Mouse (Mus musculus): Measurements from ENCODE around the gene Rasgrp4. TPM values are rescaled to one million over a fixed set of nuclear protein-coding genes. Genes with fewer than 3 reads are reported as not detected.

Gene Rasgrp4
- 0.34 and 0.58 TPM in 2 replicates for polyA plus RNA-seq (2016; fragmentation: Nextera tagmentation; extraction: Ambion mirVana)

DNA sequence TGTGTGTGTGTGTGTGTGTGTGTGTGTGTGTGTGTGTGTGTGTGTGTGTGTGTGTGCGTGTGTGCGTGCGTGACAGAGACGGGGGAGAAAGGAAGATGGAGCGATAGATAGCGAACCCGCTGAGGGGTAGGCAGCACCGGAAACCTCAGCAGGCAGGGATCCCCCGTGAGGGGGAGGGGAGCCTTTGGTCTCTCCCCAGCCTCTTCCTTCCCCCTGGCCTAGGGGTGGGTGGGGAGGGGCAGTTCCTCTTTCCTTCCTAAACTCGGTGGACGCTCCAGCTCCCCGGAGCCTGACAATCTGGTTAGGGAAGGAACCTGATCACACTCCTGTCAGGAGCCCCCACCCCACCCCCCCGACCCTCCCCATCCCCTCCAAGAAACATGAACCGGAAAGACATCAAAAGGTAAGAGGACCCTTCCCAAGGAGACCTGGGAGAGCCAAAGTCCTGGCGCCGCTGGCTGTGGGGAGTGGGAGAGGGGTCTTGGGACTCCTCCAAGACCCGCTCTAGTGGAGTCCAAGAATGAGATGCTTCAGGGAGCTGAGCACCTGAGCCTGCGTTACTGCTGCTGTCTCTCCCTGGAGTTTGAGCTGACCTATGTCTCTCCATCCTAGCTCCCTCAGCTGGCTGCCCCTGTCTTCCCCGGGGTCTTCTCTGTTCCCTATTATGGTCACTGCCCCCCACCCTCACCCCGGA lies at the start of gene Rasgrp4:
TSS of gene Rasgrp4 (plus strand) at position 159 of the 694 bp plus-strand sequence.
- Histone ChIP-seq H3K4me2 (peak within 1 kb of the TSS; percentile 57), H3K4me3 (replicated peaks) (peak within 1 kb of the TSS; percentile 33), H3K27ac (no peak within 1 kb of the TSS), H3K27me3 (peaks cover 29% of the 10 kb centered on the region), H3K9ac (peak within 1 kb of the TSS; percentile 40), H3K9me3 (no peaks in the 10 kb centered on the region), H3K4me1 (peaks cover 11% of the 10 kb centered on the region; the same call in 1 of the 2 replicates), H3K36me3 (replicated peaks) (no peaks in the 10 kb centered on the region)
- 2% methylated on average over 11 of the region's 20 CpGs for WGBS
- no peak for ATAC-seq (ENCODE audit: low FRiP score)

- no peaks in the 10 kb centered on the region for H3K9me3 ChIP-seq
- no peak overlapping the region for H3K4me3 ChIP-seq (replicated peaks)
- H3K27ac ChIP-seq: no peak overlapping the region
- WGBS: 93% methylated on average over 30 of the region's 30 CpGs
- H3K9ac ChIP-seq: no peak overlapping the region
- H3K36me3 ChIP-seq (replicated peaks): no peaks in the 10 kb centered on the region
- H3K4me1 ChIP-seq: peaks cover 5% of the 10 kb centered on the region; the same call in 1 of the 2 replicates
- no peak overlapping the region for H3K4me2 ChIP-seq
- ATAC-seq (ENCODE audit: low FRiP score): no peak
- H3K27me3 ChIP-seq: no peaks in the 10 kb centered on the region
Observed at GRCm38 (mm10) chr7:29085981-29086380, 48.7 kb upstream of the Rasgrp4 start.

DNA sequence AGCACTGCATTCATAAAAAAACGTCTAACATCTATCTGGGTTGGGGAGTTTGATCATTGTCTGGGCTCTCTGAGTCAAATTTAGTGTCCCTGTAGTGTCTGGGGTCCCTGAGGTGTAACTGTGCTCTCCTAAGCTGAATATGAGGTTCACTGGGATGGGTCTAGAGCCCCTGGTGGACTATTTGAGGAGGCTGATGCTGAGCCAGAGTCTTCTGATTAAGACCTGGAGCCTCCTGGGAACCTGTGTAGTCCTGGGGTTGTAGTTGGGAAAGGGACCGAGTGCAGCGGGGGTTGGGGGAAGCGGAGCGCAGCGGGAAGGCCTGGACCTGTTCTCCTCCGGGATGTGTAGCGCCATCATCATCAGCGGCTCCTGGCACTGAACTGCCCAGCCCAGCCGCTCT lies 47.7 kb upstream of the Rasgrp4 start:
- Histone ChIP-seq H3K4me1 (peaks cover 5% of the 10 kb centered on the region; the same call in 1 of the 2 replicates), H3K4me2 (no peak overlapping the region), H3K27ac (no peak overlapping the region), H3K9me3 (no peaks in the 10 kb centered on the region), H3K4me3 (replicated peaks) (no peak overlapping the region), H3K27me3 (no peaks in the 10 kb centered on the region), H3K36me3 (replicated peaks) (no peaks in the 10 kb centered on the region), H3K9ac (no peak overlapping the region)
- 91% methylated on average over 10 of the region's 10 CpGs for WGBS
- no peak for ATAC-seq (ENCODE audit: low FRiP score)

- H3K27ac ChIP-seq: no peak overlapping the region
Observed at GRCm38 (mm10) chr7:29088817-29089216, 45.8 kb upstream of the Rasgrp4 start.

GRCm38 (mm10) chr7:29097131-29097530 lies 37.5 kb upstream of the Rasgrp4 start:
- ATAC-seq (ENCODE audit: low FRiP score): no peak
- H3K36me3 ChIP-seq (replicated peaks): no peaks in the 10 kb centered on the region
- H3K27ac ChIP-seq: no peak overlapping the region
- 91% methylated on average over 16 of the region's 16 CpGs for WGBS
- H3K9me3 ChIP-seq: no peaks in the 10 kb centered on the region
- no peaks in the 10 kb centered on the region for H3K27me3 ChIP-seq
- H3K4me2 ChIP-seq: no peak overlapping the region
- H3K9ac ChIP-seq: no peak overlapping the region
- H3K4me3 ChIP-seq (replicated peaks): no peak overlapping the region
- no peaks in the 10 kb centered on the region for H3K4me1 ChIP-seq

More at GRCm38 (mm10) chr7:29088817-29089216, 45.8 kb upstream of the Rasgrp4 start:
- no peak overlapping the region for H3K9ac ChIP-seq
- no peak for ATAC-seq (ENCODE audit: low FRiP score)
- H3K4me2 ChIP-seq: no peak overlapping the region
- no peaks in the 10 kb centered on the region for H3K9me3 ChIP-seq
- no peak overlapping the region for H3K4me3 ChIP-seq (replicated peaks)
- WGBS: 77% methylated on average over 6 of the region's 6 CpGs
- H3K27me3 ChIP-seq: no peaks in the 10 kb centered on the region
- no peaks in the 10 kb centered on the region for H3K36me3 ChIP-seq (replicated peaks)
- peaks cover 5% of the 10 kb centered on the region; the same call in 1 of the 2 replicates for H3K4me1 ChIP-seq

DNA sequence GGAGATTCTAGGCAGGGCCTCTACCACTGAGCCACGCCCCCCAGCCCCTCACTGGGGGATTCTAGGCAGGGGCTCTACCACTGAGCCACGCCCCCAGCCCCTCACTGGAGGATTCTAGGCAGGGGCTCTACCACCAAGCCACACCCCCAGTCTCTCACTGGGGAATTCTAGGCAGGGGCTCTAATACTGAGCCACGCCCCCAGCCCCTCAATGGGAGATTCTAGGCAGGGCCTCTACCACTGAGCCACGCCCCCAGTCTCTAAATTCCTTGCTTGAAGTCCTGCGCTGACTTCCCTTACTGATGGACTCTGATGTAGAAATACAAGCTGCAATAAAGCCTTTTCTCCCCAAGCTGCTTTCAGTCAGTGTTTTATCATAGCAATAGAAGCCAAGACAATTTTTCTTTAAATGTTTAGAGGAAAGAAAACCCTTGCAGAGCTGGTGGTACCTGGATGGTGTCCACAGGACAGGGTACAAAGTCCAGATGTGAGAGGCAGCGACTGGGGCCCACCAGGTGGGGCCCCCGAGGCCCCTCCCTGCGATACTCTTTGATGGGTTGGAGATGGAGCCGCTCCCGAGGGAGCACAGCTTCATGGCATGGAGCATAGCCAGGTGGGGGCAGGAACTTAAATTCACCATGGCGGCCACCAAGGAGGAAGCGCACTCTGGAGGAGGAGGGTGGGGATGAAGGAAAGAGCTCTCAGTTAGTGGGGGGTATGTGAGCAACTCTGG lies 33.2 kb upstream of the Rasgrp4 start:
- WGBS: 88% methylated on average over 12 of the region's 12 CpGs
- Histone ChIP-seq H3K27me3 (no peaks in the 10 kb centered on the region), H3K4me2 (no peak overlapping the region), H3K9me3 (no peaks in the 10 kb centered on the region), H3K27ac (no peak overlapping the region), H3K4me3 (replicated peaks) (no peak overlapping the region), H3K36me3 (replicated peaks) (no peaks in the 10 kb centered on the region), H3K9ac (no peak overlapping the region), H3K4me1 (no peaks in the 10 kb centered on the region)
- no peak for ATAC-seq (ENCODE audit: low FRiP score)

DNA sequence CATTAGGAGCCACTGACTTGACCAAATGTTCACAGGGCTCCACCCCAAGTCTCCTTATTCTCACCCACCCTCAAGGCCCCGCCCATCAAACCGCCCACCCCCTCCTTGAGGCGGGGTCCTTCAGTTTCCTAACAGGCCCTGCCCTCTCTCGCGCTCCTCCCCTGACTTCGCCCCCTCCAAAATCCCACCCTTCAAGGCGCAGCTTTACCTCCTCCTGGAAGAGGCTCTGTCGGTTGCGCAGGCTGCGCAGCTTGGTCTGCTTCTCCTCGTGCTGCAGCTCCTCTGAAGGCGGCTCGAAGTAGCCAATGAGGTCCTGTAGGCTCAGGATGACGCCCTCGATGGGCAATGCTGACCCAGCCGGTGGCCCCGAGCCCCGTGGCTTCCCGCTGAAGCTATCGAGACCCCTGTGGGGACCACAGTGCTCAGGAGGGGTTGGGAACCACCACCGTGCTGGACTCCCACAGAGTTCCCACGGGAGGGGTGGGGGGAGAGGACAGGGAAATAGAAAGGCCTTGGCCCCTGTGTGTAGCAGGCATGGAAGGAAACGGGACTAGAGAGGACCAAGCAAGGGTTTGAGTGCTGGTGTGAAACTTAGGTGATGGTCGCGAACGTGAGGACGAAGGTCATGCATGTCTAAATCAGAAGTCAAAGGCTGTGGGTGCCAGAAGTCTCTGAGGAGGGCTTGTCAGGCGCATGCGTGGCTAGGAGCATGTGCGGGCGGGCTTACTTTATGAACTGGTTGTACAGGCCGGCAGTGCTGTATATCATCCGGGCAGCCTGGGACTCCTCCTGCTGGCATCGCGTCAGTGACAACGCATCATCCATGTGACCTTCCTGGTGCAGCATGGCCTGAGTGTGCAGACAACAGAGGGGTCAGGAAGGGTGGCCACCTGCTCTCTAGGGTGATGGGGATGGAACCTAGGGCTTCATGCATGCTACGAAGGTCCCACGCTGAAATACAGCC lies 25.4 kb upstream of the Rasgrp4 start:
- no peak for ATAC-seq (ENCODE audit: low FRiP score)
- no peak overlapping the region for H3K9ac ChIP-seq
- peaks cover 10% of the 10 kb centered on the region for H3K4me1 ChIP-seq
- H3K9me3 ChIP-seq: no peaks in the 10 kb centered on the region
- no peak overlapping the region for H3K27ac ChIP-seq
- H3K4me2 ChIP-seq: peak overlapping the region; percentile 42
- 30% methylated on average over 38 of the region's 38 CpGs for WGBS
- H3K36me3 ChIP-seq (replicated peaks): no peaks in the 10 kb centered on the region
- H3K27me3 ChIP-seq: no peaks in the 10 kb centered on the region
- no peak overlapping the region for H3K4me3 ChIP-seq (replicated peaks)

- Histone ChIP-seq H3K27me3 (0 out of 2 replicates have a peak, but pooled peaks cover 3% of the 10 kb centered on the region), H3K9ac (no peak overlapping the region), H3K36me3 (replicated peaks) (no peaks in the 10 kb centered on the region), H3K4me2 (no peak overlapping the region), H3K4me1 (no peaks in the 10 kb centered on the region; the same call in 1 of the 2 replicates), H3K4me3 (replicated peaks) (no peak overlapping the region), H3K9me3 (no peaks in the 10 kb centered on the region), H3K27ac (no peak overlapping the region)
- no peak for ATAC-seq (ENCODE audit: low FRiP score)
- WGBS: 13% methylated on average over 18 of the region's 18 CpGs
Observed at GRCm38 (mm10) chr7:29118142-29118851, 16.4 kb upstream of the Rasgrp4 start.

DNA sequence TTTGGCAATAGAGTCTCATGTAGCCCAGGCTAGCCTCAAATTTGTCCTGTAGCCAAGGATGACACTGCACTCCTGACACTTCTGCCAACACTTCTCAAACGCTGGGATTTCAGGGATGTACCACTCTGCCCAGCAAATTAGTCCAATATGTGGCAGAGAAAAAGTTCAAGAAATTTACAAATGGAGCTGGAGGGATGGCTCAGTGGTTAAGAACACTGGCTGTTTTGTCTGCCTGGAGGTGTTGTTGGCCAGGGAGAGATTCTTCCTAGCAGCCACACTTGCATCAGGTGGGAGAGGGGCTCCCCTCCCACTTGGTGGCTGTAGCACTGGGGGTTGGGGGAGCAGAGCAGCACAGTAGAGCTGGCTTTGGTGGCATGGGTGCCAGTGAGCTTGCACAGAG lies 15.1 kb upstream of the Rasgrp4 start:
- Histone ChIP-seq H3K36me3 (replicated peaks) (no peaks in the 10 kb centered on the region), H3K9me3 (no peaks in the 10 kb centered on the region), H3K4me1 (peaks cover 6% of the 10 kb centered on the region), H3K27me3 (peaks cover 13% of the 10 kb centered on the region), H3K27ac (no peak overlapping the region), H3K4me2 (no peak overlapping the region), H3K4me3 (replicated peaks) (no peak overlapping the region), H3K9ac (no peak overlapping the region)
- ATAC-seq (ENCODE audit: low FRiP score): no peak
- WGBS: 67% methylated on average over 1 of the region's 1 CpGs

- H3K9me3 ChIP-seq: no peaks in the 10 kb centered on the region
- H3K9ac ChIP-seq: no peak overlapping the region
- peaks cover 17% of the 10 kb centered on the region for H3K27me3 ChIP-seq
- no peak overlapping the region for H3K4me3 ChIP-seq (replicated peaks)
- H3K36me3 ChIP-seq (replicated peaks): no peaks in the 10 kb centered on the region
- 90% methylated on average over 9 of the region's 9 CpGs for WGBS
- peaks cover 12% of the 10 kb centered on the region for H3K4me1 ChIP-seq
- no peak for ATAC-seq (ENCODE audit: low FRiP score)
- H3K4me2 ChIP-seq: no peak overlapping the region
- H3K27ac ChIP-seq: no peak overlapping the region
Observed at GRCm38 (mm10) chr7:29122821-29123220, 11.8 kb upstream of the Rasgrp4 start.

- Histone ChIP-seq H3K4me1 (peaks cover 12% of the 10 kb centered on the region), H3K4me3 (replicated peaks) (no peak overlapping the region), H3K36me3 (replicated peaks) (no peaks in the 10 kb centered on the region), H3K9me3 (no peaks in the 10 kb centered on the region), H3K4me2 (no peak overlapping the region), H3K9ac (no peak overlapping the region), H3K27me3 (peaks cover 17% of the 10 kb centered on the region), H3K27ac (no peak overlapping the region)
- ATAC-seq (ENCODE audit: low FRiP score): no peak
- WGBS: 58% methylated on average over 5 of the region's 5 CpGs
Observed at GRCm38 (mm10) chr7:29123531-29124358, 10.9 kb upstream of the Rasgrp4 start.

All from forebrain, embryonic 12.5 days (tissue).